Mouse (Mus musculus) liver, embryonic 11.5 days (tissue): ENCODE data around the gene Krt87. TPM values are rescaled to one million over a fixed set of nuclear protein-coding genes. Genes with fewer than 3 reads are reported as not detected.

Source experiments
- ATAC-seq: fragments of 200-750 bp; cut with Nextera tagmentation; replicated peaks from 2 replicates; pipeline ENCODE4 v1.8.0; 2017; ENCODE audit warnings: moderate number of reproducible peaks, mild to moderate bottlenecking, moderate TSS enrichment, moderate library complexity; ENCODE audit not compliant: low FRiP score
- DNase-seq: peaks from one replicate; pipeline ENCODE4 v3.0.0-alpha.2; 2017; ENCODE audit warnings: low spot score
- H3K27ac ChIP-seq: fragments of 300-500 bp; sonication (generic); 2 replicates; pipeline ENCODE4 v1.5.1; 2014; ENCODE audit warnings: mild to moderate bottlenecking, low read depth, low read length, control low read depth
- H3K27me3 ChIP-seq: fragments of 300-500 bp; sonication (generic); replicated peaks from 2 replicates; pipeline ENCODE4 v1.6.1; 2014; ENCODE audit warnings: low read length, mixed read lengths; ENCODE audit not compliant: control insufficient read depth, insufficient read depth
- H3K36me3 ChIP-seq: fragments of 300-500 bp; sonication (generic); 2 replicates; pipeline ENCODE4 v1.6.1; 2014; ENCODE audit warnings: mild to moderate bottlenecking, low read length, moderate library complexity, mixed read lengths; ENCODE audit not compliant: control insufficient read depth, insufficient read depth
- H3K4me1 ChIP-seq: fragments of 300-500 bp; sonication (generic); replicated peaks from 2 replicates; pipeline ENCODE4 v1.6.1; 2014; ENCODE audit warnings: low read length, mixed read lengths; ENCODE audit not compliant: control insufficient read depth, insufficient read depth
- H3K4me2 ChIP-seq: fragments of 300-500 bp; sonication (generic); 2 replicates; pipeline ENCODE4 v1.6.1; 2014; ENCODE audit warnings: mild to moderate bottlenecking, control low read depth, moderate library complexity
- H3K4me3 ChIP-seq: fragments of 300-500 bp; sonication (generic); 2 replicates; pipeline ENCODE4 v1.5.1; 2014; ENCODE audit warnings: low read depth, low read length, control low read depth
- H3K9ac ChIP-seq: fragments of 300-500 bp; sonication (generic); 2 replicates; pipeline ENCODE4 v1.6.1; 2014; ENCODE audit warnings: low read depth, low read length, control low read depth
- H3K9me3 ChIP-seq: fragments of 300-500 bp; sonication (generic); 2 replicates; pipeline ENCODE4 v1.6.1; 2016; ENCODE audit warnings: low read length, inconsistent platforms, mixed read lengths; ENCODE audit not compliant: control insufficient read depth
- WGBS: fragments of 180-500 bp; shearing (Covaris S2); extraction: QIAGEN DNeasy Blood & Tissue Kit; methylation state at CpG from one replicate; pipeline ENCODE4 v1.1.7; 2014; 5-methylcytosine and 5-hydroxymethylcytosine counted together
- polyA plus RNA-seq: library from polyadenylated mRNA; unstranded; fragments of >200 nt; fragmentation: Nextera tagmentation; extraction: Ambion mirVana; gene quantifications from 2 replicates; pipeline ENCODE4 v1.2.1, GENCODE M21; 2014

Krt87 gene
- polyA plus RNA-seq, 1 experiment from 2014 or later: not detected

GRCm38 (mm10) chr15:101388034-101388541 is 50.5 kb downstream of the Krt87 start:
- H3K4me1 ChIP-seq: no peaks in the 10 kb centered on the region
- no peak overlapping the region for H3K9ac ChIP-seq
- no peaks in the 10 kb centered on the region for H3K9me3 ChIP-seq
- H3K4me2 ChIP-seq: no peak overlapping the region
- no peak overlapping the region for H3K4me3 ChIP-seq
- DNase-seq (no peak), ATAC-seq (0 out of 2 replicates have a peak, but pooled peaks have one; percentile 34)
- no peaks in the 10 kb centered on the region for H3K36me3 ChIP-seq
- H3K27ac ChIP-seq: no peak overlapping the region
- no peaks in the 10 kb centered on the region; the same call in 1 of the 2 replicates for H3K27me3 ChIP-seq
- 29% methylated on average over 5 of the region's 5 CpGs for WGBS

- Histone ChIP-seq H3K4me3 (no peak overlapping the region), H3K27ac (no peak overlapping the region), H3K27me3 (no peaks in the 10 kb centered on the region; the same call in 1 of the 2 replicates), H3K4me1 (no peaks in the 10 kb centered on the region), H3K9me3 (no peaks in the 10 kb centered on the region), H3K4me2 (no peak overlapping the region), H3K9ac (no peak overlapping the region), H3K36me3 (no peaks in the 10 kb centered on the region)
- WGBS: 58% methylated on average over 3 of the region's 3 CpGs
- ATAC-seq (no peak), DNase-seq (no peak)
Measured at GRCm38 (mm10) chr15:101387176-101387575, 51.4 kb downstream of the Krt87 start.

- H3K4me1 ChIP-seq: no peaks in the 10 kb centered on the region
- H3K27ac ChIP-seq: no peak overlapping the region
- H3K4me2 ChIP-seq: no peak overlapping the region
- whole genome bisulfite sequencing: 88% methylated on average over 6 of the region's 6 CpGs
- H3K9me3 ChIP-seq: no peaks in the 10 kb centered on the region
- no peak overlapping the region for H3K4me3 ChIP-seq
- no peaks in the 10 kb centered on the region; the same call in 1 of the 2 replicates for H3K27me3 ChIP-seq
- H3K9ac ChIP-seq: no peak overlapping the region
- DNase-seq (no peak), ATAC-seq (no peak)
- no peaks in the 10 kb centered on the region for H3K36me3 ChIP-seq
Measured at GRCm38 (mm10) chr15:101385064-101385463, 53.5 kb downstream of the Krt87 start.

- Histone ChIP-seq H3K4me2 (no peak overlapping the region), H3K27ac (no peak overlapping the region), H3K4me1 (no peaks in the 10 kb centered on the region), H3K4me3 (no peak overlapping the region), H3K9ac (no peak overlapping the region), H3K36me3 (no peaks in the 10 kb centered on the region), H3K27me3 (no peaks in the 10 kb centered on the region; the same call in 1 of the 2 replicates), H3K9me3 (no peaks in the 10 kb centered on the region)
- WGBS: 62% methylated on average over 7 of the region's 7 CpGs
- ATAC-seq: no peak
- DNase-seq: no peak
Measured at GRCm38 (mm10) chr15:101384610-101385009, 54.0 kb downstream of the Krt87 start.

GRCm38 (mm10) chr15:101382811-101383210 is 55.8 kb downstream of the Krt87 start:
- Histone ChIP-seq H3K4me3 (no peak overlapping the region), H3K27ac (no peak overlapping the region), H3K9ac (no peak overlapping the region), H3K4me2 (no peak overlapping the region), H3K4me1 (no peaks in the 10 kb centered on the region), H3K9me3 (no peaks in the 10 kb centered on the region), H3K27me3 (no peaks in the 10 kb centered on the region; the same call in 1 of the 2 replicates), H3K36me3 (no peaks in the 10 kb centered on the region)
- DNase-seq (no peak), ATAC-seq (no peak)
- WGBS: 82% methylated on average over 11 of the region's 11 CpGs

- H3K4me2 ChIP-seq: no peak overlapping the region
- no peaks in the 10 kb centered on the region; the same call in 1 of the 2 replicates for H3K27me3 ChIP-seq
- H3K9me3 ChIP-seq: no peaks in the 10 kb centered on the region
- no peaks in the 10 kb centered on the region for H3K4me1 ChIP-seq
- no peak overlapping the region for H3K4me3 ChIP-seq
- 60% methylated on average over 9 of the region's 9 CpGs for WGBS
- no peak overlapping the region for H3K27ac ChIP-seq
- H3K9ac ChIP-seq: no peak overlapping the region
- no peak for DNase-seq
- no peaks in the 10 kb centered on the region for H3K36me3 ChIP-seq
- ATAC-seq: no peak
Measured at GRCm38 (mm10) chr15:101381758-101382157, 56.8 kb downstream of the Krt87 start.

Other genes starting within 250 kb of the Krt87 start
- gene Grasp, start 214.6 kb downstream of the Krt87 start, polyA plus RNA-seq: 1.5 and 1.7 TPM in 2 replicates
- 1.8 and 2.4 TPM in 2 replicates for gene Nr4a1, start 184.5 kb downstream of the Krt87 start, polyA plus RNA-seq
- gene Atg101, start 154.5 kb downstream of the Krt87 start, polyA plus RNA-seq: 52.6 and 54.9 TPM in 2 replicates
- 0.58 and 0.94 TPM in 2 replicates for gene 6030408B16Rik, start 145.6 kb downstream of the Krt87 start, polyA plus RNA-seq
- 0.23 TPM in 1 of 2 replicates, not detected in the other for gene Krt80, start 68.6 kb downstream of the Krt87 start, polyA plus RNA-seq
- gene Krt7, start 27.8 kb downstream of the Krt87 start, polyA plus RNA-seq: 13.3 and 13.9 TPM in 2 replicates
- not detected in 2 replicates for gene Krt88, start 8.9 kb upstream of the Krt87 start, polyA plus RNA-seq
- gene Krt81, start 24.9 kb upstream of the Krt87 start, polyA plus RNA-seq: not detected in 2 replicates
- gene Krt86, start 34.7 kb upstream of the Krt87 start, polyA plus RNA-seq: not detected in 2 replicates
- not detected in 2 replicates for gene Krt83, start 52.7 kb upstream of the Krt87 start, polyA plus RNA-seq
- not detected in 2 replicates for gene Gm49425, start 78.5 kb upstream of the Krt87 start, polyA plus RNA-seq
- gene Krt84, start 94.0 kb upstream of the Krt87 start, polyA plus RNA-seq: not detected in 2 replicates
- gene Krt82, start 111.9 kb upstream of the Krt87 start, polyA plus RNA-seq: not detected in 2 replicates
- 0.06 and 0.08 TPM in 2 replicates for gene Krt90, start 124.1 kb upstream of the Krt87 start, polyA plus RNA-seq
- gene Krt75, start 135.1 kb upstream of the Krt87 start, polyA plus RNA-seq: not detected in 2 replicates
- gene Gm5414, start 189.4 kb upstream of the Krt87 start, polyA plus RNA-seq: not detected in 2 replicates
- not detected in 2 replicates for gene Gm5478, start 208.6 kb upstream of the Krt87 start, polyA plus RNA-seq
- not detected in 2 replicates for gene Krt6b, start 241.5 kb upstream of the Krt87 start, polyA plus RNA-seq